Mouse (Mus musculus) central nervous system, embryonic 18 days (tissue): ENCODE measurements around the gene Tcf21. TPM values are rescaled to one million over a fixed set of nuclear protein-coding genes. Genes with fewer than 3 reads are reported as not detected.

Experiments
- polyA plus RNA-seq: library from polyadenylated mRNA; depleted of rRNA; stranded (reverse); fragments of >200 nt; gene quantifications from 2 replicates; pipeline ENCODE4 v1.2.3, GENCODE M21; 2012; rRNA removed

Tcf21 gene
- 0.38 and 0.70 TPM in 2 replicates for polyA plus RNA-seq

GRCm38 (mm10) chr10:22819871-22820590 lies at the start of gene Tcf21:
TSS of gene Tcf21 (minus strand) at chr10:22820174.

Other genes with a start within 250 kb of the Tcf21 start
- 2.1 and 3.4 TPM in 2 replicates for gene Slc2a12, start 175.2 kb downstream of the Tcf21 start, polyA plus RNA-seq
- gene Tbpl1, start 88.2 kb downstream of the Tcf21 start, polyA plus RNA-seq, result 57.3 and 57.5 TPM in 2 replicates